ENCODE assay signal across 8 mouse cellular contexts in genomic region chr4:119812775-119813174, GRCm38 (mm10).
DNase-seq lines count a peak whose midpoint lies in the region; ATAC-seq and TF ChIP-seq lines count a peak whose summit lies in the region.

No protein-coding gene starts in this region.

- TF ChIP-seq CTCF in stomach, postnatal 0 days (IDR thresholded peaks at IDR 0.05; ENCODE audit: low read depth), result no peak

- H3K9me3 ChIP-seq in stomach, embryonic 16.5 days (replicated peaks; ENCODE audit: control insufficient read depth, low read length), result no peaks in the 10 kb centered on the region
- H3K9me3 ChIP-seq in stomach, postnatal 0 days (ENCODE audit: control insufficient read depth, low read length), result no peaks in the 10 kb centered on the region
- H3K9me3 ChIP-seq in hindbrain, embryonic 13.5 days, result no peaks in the 10 kb centered on the region
- no peaks in the 10 kb centered on the region for H3K9me3 ChIP-seq in megakaryocyte, embryonic 14.5 days

- ATAC-seq in stomach, embryonic 16.5 days (ENCODE audit: insufficient read depth, low FRiP score), result no peak
- ATAC-seq in stomach, postnatal 0 days (ENCODE audit: low FRiP score, low TSS enrichment), result no peak
- peak; percentile 18; the same call in 1 of the 2 replicates for ATAC-seq in hindbrain, embryonic 13.5 days (ENCODE audit: low FRiP score)

- peaks cover 20% of the 10 kb centered on the region for H3K4me1 ChIP-seq in stomach, embryonic 16.5 days (ENCODE audit: control insufficient read depth, insufficient read depth, low read length)
- H3K4me1 ChIP-seq in stomach, postnatal 0 days (replicated peaks; ENCODE audit: control insufficient read depth, insufficient read depth), result no peaks in the 10 kb centered on the region
- peaks cover 39% of the 10 kb centered on the region for H3K4me1 ChIP-seq in hindbrain, embryonic 13.5 days (replicated peaks)
- H3K4me1 ChIP-seq in megakaryocyte, embryonic 14.5 days, result peaks cover 88% of the 10 kb centered on the region

- TF ChIP-seq EP300 in stomach, postnatal 0 days (optimal IDR thresholded peaks at IDR 0.05), result no peak

- H3K4me3 ChIP-seq in stomach, embryonic 16.5 days (replicated peaks; ENCODE audit: low read length), result no peak overlapping the region
- no peak overlapping the region for H3K4me3 ChIP-seq in stomach, postnatal 0 days (ENCODE audit: low read depth, low read length)
- H3K4me3 ChIP-seq in hindbrain, embryonic 13.5 days, result no peak overlapping the region
- H3K4me3 ChIP-seq in megakaryocyte, embryonic 14.5 days (replicated peaks), result peak overlapping the region; percentile 87

- no peak overlapping the region for H3K4me2 ChIP-seq in stomach, embryonic 16.5 days (ENCODE audit: low read depth, low read length)
- no peak overlapping the region for H3K4me2 ChIP-seq in stomach, postnatal 0 days (replicated peaks; ENCODE audit: low read depth)
- H3K4me2 ChIP-seq in hindbrain, embryonic 13.5 days, result no peak overlapping the region

- H3K27me3 ChIP-seq in stomach, embryonic 16.5 days (ENCODE audit: control insufficient read depth, insufficient read depth, low read length), result no peaks in the 10 kb centered on the region
- no peaks in the 10 kb centered on the region for H3K27me3 ChIP-seq in stomach, postnatal 0 days (ENCODE audit: control insufficient read depth, insufficient read depth, low read length)
- peaks cover 37% of the 10 kb centered on the region for H3K27me3 ChIP-seq in hindbrain, embryonic 13.5 days
- peaks cover 3% of the 10 kb centered on the region for H3K27me3 ChIP-seq in megakaryocyte, embryonic 14.5 days (replicated peaks)

- H3K27ac ChIP-seq in stomach, embryonic 16.5 days (ENCODE audit: low read length), result no peak overlapping the region
- no peak overlapping the region for H3K27ac ChIP-seq in stomach, postnatal 0 days (replicated peaks)
- H3K27ac ChIP-seq in hindbrain, embryonic 13.5 days, result no peak overlapping the region

- DNase-seq in adrenal gland, postnatal 14 days, result peak; percentile 51
- no peak for DNase-seq in adrenal gland, adult 18-20 months (ENCODE audit: low spot score in 2 of 2)
- DNase-seq in stomach, postnatal 0 days (ENCODE audit: low spot score), result no peak
- peak; percentile 35 for DNase-seq in thymus, postnatal 0 days (ENCODE audit: low spot score)
- no peak for DNase-seq in gastrocnemius, postnatal 36 days

- H3K9ac ChIP-seq in stomach, embryonic 16.5 days (ENCODE audit: low read length), result peak overlapping the region; percentile 18; the same call in 1 of the 2 replicates
- H3K9ac ChIP-seq in stomach, postnatal 0 days (ENCODE audit: low read length), result no peak overlapping the region
- no peak overlapping the region for H3K9ac ChIP-seq in hindbrain, embryonic 13.5 days

- WGBS in stomach, embryonic 16.5 days, result 12% methylated on average over 2 of the region's 2 CpGs
- WGBS in stomach, postnatal 0 days, result 15% methylated on average over 2 of the region's 2 CpGs
- WGBS in hindbrain, embryonic 13.5 days, result 9% methylated on average over 2 of the region's 2 CpGs

- intact Hi-C loops in gastrocnemius, postnatal 36 days (cut with DNase I), result no loop called here

- no peaks in the 10 kb centered on the region for H3K36me3 ChIP-seq in stomach, embryonic 16.5 days (ENCODE audit: control insufficient read depth, insufficient read depth, low read length)
- no peaks in the 10 kb centered on the region for H3K36me3 ChIP-seq in stomach, postnatal 0 days (ENCODE audit: control insufficient read depth, insufficient read depth, low read length)
- H3K36me3 ChIP-seq in hindbrain, embryonic 13.5 days, result no peaks in the 10 kb centered on the region
- no peaks in the 10 kb centered on the region for H3K36me3 ChIP-seq in megakaryocyte, embryonic 14.5 days (replicated peaks; ENCODE audit: low read length)

Comparison
In these comparisons a context has a peak if more than half of its experiments do, and no peak if none do; other contexts are left out.
1. DNase-seq: peak in adrenal gland, postnatal 14 days (single experiment) and thymus, postnatal 0 days (single experiment); none in adrenal gland, adult 18-20 months (0 of 2), stomach, postnatal 0 days (single experiment) and gastrocnemius, postnatal 36 days (0 of 2).